Mouse (Mus musculus): ENCODE data around the gene Sh3bp4.

DNA sequence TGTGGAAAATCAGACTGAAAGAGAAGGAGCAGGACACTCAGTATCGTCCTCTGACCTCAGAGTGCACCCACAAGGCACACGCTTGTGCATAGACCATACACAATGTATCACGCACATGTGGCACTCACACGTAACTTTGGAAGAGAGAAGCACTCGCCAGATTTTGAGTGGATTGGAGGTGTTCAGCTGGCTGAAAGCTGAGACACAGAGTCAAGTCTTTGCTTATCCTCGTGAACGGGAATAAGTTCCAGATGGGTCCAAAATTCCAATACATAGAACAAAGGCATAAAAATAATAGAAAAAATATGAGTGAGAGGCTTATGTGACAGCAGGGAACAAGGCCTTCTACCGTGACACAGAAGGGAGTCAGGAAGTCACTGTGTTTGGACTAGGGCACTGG is 36.6 kb upstream of the Sh3bp4 start:
- TF ChIP-seq CTCF (IDR thresholded peaks at IDR 0.05; ENCODE audit: extremely low read depth, insufficient read depth, insufficient read length, insufficient replicate concordance): no peak
- no peak for TF ChIP-seq POLR2A (IDR thresholded peaks at IDR 0.05; ENCODE audit: low read depth, low read length)
